Mouse (Mus musculus) kidney, adult 8-10 months (tissue): Measurements from ENCODE around the gene Auts2.

ENCODE experiments used
- DNase-seq, 2 experiments: peaks; one replicate each; pipeline ENCODE4 v3.0.0; 2022

Gene Auts2

DNA sequence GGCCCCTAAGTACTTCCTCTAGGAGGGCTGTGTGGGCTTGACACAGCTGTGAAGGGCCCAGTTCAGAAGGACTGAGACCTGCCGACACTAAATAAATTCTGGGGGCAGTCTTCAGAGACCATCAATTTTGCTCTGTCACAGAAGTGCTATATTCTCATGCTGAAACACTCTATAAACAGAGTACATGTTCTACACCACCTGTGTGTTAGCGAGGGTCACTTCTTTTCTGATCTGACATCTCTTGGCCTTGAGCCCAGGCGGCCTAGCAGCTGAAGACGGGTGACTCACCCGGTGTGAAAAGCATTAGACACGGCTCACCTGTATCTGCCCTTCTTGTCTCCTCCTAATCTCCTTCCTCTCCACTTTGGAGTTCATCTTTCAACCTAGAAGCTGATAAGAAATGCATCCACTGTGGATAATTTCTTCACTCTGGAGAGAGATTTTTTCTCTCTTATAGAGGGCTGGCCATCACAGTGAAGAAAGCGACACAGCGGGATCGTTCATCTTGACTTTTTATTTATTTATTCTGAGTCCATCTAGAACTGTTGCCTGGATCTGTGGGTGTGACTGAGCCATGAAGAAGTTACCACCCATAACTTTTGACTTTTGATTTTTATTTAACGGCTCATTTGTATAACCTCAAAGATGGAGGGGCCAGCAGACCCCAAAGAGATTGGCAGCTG is 469.3 kb downstream of the Auts2 start:
- DNase-seq, result no peak

- no peak for DNase-seq
These were observed 470.8 kb downstream of the Auts2 start for GRCm38 (mm10) chr5:132072356-132072755.

- DNase-seq, result peak in 1 of 2 experiments; percentile 6
These were observed 475.1 kb downstream of the Auts2 start for GRCm38 (mm10) chr5:132067750-132068739.

DNA sequence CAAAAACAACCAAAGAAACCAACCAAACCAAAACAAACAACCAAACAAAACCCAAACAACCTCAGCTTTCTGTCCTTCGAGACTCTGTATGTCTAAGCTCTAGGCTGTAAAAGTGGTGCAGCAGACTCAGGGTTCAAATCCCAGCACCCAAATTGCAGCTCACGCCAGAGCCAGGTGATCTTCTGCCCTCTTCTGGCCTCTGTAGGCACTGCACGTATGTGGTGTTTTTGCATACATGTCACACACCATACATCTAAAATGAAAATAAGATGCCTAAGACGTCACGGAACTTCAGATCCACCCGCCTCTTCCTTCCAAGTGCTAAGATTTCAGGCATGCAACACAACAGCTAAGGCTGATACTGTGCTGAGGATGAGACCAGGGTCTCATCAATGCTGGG is 483.0 kb downstream of the Auts2 start:
- no peak for DNase-seq

- DNase-seq, result no peak
These were observed 490.5 kb downstream of the Auts2 start for GRCm38 (mm10) chr5:132052637-132053036.

DNA sequence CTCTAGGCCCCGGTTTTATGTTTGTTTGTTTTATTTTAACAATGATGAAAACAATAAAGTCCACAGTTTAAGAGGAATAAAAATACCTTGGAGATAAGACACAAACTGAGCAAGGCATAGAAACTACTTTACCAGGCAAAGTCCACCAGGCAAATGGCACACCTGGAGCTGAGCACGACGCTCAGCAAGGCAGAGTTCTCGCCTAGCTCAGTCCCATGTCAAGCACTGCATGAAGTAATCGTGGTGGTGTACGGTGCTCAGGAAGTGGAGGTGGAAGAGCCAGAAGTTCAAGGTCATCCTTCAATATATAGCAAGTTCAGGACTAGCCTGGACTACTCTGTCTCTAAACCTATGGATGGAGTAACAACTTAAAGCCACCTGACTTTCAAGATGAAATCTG is 503.6 kb downstream of the Auts2 start:
- DNase-seq, result no peak

DNA sequence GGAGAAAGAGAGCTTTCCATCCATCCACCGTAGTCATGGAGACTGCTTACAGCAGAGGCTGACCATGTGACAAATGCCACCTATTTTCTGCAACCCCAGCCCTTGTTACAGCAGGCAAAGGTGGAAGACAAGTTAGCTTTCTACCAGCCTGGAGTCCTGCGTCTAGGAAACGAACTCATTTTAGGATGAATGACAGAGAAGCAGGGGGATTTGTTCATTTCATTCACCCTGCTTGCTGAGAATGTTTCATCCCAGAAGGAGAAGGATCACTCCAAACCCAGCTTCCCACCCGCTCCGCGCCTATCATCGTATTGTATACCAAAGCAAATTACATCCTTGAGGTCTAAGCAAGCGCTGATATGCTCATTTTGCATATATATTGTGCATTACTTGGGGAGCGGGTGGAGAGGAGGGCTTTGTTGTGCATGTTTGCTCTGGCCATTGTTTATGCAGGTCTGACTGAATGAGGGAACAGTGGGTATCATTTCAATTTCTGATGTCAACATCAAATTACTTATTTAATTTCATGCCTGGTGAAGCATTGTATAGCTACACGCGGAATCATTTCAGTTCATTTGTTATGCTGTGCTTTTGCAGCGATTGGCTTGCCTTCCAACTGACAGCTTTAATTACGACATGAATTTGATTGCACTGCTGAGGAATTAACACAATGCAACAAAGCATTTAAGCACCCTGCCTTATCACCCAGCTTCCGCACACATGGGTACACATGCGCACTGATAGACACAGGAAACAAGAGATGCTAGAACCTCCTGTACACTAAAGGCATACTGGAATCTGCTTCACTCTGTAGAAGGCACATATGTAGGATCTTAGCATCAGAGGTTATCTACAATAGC is 509.4 kb downstream of the Auts2 start:
- DNase-seq, result no peak

DNA sequence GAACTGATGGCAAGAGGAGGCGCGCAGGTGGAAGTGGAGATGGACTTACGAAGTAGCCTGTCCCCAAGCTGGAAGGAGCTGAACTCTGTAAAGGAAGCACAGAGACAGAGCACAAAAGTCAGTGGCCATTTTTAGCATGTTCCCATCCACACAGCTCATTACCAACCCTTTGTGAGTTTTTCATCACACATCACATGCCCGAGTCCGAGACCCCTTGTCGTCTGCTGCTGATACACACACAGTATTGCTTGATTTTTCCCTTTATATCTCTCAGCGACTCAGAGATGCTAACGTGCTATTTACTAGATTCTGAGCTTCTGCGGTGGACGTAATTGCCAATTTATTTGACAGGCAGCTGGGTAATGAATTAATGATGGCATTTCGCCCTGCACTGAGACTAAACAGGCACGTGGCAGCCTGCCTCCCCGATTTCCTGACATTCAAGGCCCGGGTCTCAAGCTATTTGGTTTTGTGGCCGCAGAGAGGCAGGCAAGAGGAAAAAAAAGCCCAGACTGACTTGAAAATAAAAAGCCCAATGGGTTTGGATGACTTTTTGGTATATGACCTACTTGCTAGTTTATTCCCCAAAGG is 512.1 kb downstream of the Auts2 start:
- no peak for DNase-seq

- DNase-seq, result no peak
These were observed 513.5 kb downstream of the Auts2 start for GRCm38 (mm10) chr5:132029638-132030037.

DNA sequence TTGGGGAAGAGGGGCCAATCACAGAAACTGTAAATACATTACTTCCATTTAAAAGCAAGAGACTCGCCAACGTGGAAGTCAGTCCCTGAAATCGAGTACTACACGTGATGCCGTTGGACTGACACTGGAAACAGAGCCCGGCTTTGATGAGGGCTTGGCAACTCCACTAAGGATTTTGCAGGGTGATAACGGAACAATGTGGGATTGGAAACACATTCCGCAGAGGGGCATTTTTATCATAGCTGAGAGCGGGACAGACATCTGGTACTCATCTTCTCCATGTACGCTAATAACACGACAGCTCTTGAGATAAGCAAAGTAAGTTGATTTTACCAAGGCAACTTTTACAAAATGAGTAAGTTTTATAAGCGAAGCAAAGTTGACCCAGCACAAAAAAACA is 514.1 kb downstream of the Auts2 start:
- DNase-seq, result no peak

- no peak for DNase-seq
These were observed 515.2 kb downstream of the Auts2 start for GRCm38 (mm10) chr5:132027859-132028498.

DNA sequence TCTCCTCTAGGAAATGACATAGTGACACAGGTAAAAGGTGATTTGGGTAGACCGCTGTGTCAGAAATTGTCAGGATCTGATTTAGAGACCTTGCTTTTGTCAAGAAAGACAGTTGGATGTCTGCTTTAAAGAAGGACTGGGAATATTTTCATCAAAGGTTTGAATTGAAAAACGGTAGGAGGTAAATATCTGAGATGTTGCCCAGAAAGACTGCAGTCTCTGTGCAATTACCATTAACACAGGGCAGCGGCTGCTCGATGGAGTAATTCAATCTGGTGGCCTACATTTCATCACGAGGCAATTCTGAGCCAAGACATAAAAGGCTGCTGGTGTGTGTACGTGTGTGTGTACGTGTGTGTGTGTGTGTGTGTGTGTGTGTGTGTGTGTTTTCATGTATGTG is 529.8 kb downstream of the Auts2 start:
- DNase-seq, result no peak

- no peak for DNase-seq
These were observed 531.3 kb downstream of the Auts2 start for GRCm38 (mm10) chr5:132011795-132012194.

DNA sequence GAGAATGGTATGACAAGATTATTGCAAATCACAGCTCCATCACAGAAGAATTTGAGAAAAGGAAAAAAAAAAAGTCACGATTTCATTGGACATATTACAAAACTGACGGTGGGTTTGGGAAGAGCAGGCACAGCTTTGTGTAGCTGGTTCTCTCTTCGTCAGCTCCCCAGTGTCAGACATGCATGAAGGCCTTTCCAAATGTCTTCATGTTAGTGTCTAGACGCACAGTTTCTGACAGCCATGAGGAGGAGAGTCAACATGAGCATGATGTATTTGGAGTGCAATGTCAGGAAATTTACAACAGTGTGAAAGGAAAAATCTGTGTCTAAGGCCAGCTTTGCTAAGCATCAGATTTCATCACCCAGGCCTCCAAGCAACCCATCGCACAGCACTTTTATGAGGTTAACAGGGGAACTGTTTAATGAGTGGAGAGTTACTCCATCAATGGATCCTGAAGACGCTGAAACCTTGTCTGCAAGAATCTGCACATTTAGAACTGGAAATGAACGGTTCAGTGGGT is 534.4 kb downstream of the Auts2 start:
- no peak for DNase-seq

DNA sequence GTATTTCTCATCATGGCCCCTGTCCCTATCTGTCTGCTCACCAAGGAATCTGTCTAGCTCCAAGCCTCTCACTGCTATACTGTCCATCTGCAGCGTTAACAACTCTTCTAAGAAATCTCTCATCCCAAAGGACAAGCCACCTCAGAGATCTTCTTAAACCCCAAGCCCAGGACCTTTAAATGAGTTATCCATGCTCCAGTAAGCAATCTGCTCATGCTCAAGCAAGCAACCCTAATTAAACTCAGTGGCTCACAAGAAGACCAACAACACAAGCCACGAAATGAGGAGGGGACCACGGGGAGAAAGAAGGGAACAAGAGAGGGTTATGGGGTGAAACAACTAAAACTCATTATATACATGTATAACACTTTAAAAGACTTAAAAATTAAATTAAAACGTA is 535.2 kb downstream of the Auts2 start:
- no peak for DNase-seq

GRCm38 (mm10) chr5:131992681-131993211 is 550.4 kb downstream of the Auts2 start:
- no peak for DNase-seq

- DNase-seq, result no peak
These were observed 550.9 kb downstream of the Auts2 start for GRCm38 (mm10) chr5:131992268-131992667.

DNA sequence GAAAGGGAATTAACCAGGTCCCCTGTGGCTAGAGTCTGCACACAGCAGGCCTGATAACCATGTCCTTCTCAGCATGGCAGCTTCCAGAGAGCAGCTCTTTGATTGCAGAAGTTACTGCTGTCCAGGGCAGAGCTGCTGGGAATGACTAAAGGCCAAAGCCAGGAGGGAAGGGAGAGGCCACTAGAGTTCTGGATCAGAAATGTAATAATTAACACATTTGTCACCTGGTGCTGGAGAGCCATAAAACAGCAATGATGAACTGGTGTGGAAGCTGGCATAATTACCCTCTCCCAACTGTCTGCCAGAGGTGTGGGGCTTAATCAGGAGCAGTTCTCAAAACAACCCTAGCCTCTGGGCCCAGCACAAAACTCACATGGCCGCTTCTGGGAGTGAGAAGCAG is 552.6 kb downstream of the Auts2 start:
- DNase-seq, result no peak

DNA sequence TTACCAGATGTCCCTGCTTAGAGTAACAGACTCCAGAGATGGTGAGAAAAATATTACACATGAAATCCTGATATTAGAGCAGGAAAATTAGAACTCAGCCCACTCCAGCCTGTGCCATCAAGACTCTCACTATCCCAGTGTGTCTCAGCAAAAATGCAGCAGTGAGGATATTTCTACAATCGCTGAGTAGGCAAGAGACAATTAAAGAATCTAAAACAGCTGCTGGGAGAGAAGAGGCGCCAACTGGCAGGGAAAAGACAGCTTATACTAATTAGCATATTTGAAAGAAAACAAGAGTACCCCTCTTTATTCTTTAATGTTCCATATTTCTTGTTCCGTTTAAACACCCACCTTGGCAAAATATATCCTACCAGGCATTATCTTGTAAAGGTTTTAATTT is 561.7 kb downstream of the Auts2 start:
- no peak for DNase-seq

DNA sequence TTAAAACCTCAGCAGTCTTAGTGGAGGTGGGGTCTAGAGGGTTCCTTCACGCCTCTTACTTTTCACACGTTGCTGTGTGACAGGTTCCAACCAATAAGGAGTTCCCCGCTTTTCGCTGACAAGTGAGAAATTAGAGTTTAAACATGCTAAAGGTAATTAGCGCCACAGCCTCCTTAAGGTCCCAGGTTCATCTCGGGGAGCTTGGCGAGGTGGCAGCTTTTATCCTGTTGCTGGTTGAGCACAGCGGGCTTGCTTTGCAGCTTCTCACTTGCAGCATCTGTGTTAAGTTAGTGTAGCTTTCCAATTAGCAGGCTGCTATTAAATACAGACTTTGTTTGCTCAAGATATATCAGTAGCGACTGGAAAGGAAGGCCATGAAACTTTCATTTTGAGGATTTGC is 564.2 kb downstream of the Auts2 start:
- no peak for DNase-seq

- DNase-seq, result no peak
These were observed 565.6 kb downstream of the Auts2 start for GRCm38 (mm10) chr5:131977497-131977896.

DNA sequence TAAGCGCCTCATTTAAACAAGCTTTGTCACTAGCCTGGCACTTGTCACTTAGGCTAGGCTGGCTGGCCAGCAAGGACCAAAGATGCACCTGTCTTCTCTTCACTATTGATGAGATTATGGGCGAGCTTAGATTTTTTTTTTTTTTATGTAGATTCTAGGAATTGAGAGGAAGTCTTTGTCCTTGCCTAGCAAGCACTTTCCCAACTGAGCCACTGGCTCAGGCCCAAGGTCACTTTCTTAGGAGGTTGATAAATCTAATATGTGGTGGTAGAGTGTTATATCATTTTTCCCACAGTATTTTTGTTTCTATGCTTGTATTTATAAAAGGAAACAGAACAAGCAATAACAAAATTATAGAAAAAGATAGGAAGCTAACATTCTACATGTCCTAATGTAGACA is 571.2 kb downstream of the Auts2 start:
- DNase-seq, result no peak
